Mouse (Mus musculus): ENCODE measurements at regions not wholly inside any gene's neighbourhood (a gene's known extent, or its start where the extent isn't known, plus 50 kb on each side); places are given as distances from the start of the nearest gene placed in this dataset.

DNA sequence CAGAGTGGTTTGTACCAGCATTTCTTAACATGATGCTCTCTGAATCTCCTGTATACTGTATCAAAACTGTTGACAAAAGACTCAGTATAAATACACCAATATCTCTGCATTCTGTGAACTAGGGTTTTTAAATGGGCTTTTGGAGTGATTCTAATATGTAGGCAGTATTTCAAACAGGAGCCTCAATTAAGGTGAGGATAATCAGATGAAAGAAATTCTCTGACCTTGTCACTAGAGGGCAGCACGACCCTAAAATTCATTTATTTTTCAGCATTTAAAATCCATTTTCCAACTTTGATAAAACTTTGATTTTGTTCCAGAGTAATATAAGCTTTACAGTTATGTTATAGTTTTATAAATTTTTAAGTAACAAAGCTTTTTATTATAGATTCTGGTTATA is 114.5 kb downstream of the Rfx6 start:
- peak; percentile 36 for TF ChIP-seq CTCF (IDR thresholded peaks at IDR 0.05)
- DNase-seq (ENCODE audit: low read depth, low spot score) = no peak
- H3K27me3 ChIP-seq = no peaks in the 10 kb centered on the region
- ChIA-PET POLR2A (no interaction called here), CTCF (interaction anchor here (0.7 to 1.9 kb wide), 11 partner anchors 10 to 390 kb away, joined by 3 to 6 read pairs (median 3); no protein-coding TSS in a partner anchor)
- in situ Hi-C loops (cut with MboI; ENCODE audit: low pct_unique_long_range_greater_than_20kb) = loop anchor here (25.0 kb wide), 1 partner anchor 595 kb away; the partner anchor contains the start of genes Gopc and Nepn
- ATAC-seq = no peak

DNA sequence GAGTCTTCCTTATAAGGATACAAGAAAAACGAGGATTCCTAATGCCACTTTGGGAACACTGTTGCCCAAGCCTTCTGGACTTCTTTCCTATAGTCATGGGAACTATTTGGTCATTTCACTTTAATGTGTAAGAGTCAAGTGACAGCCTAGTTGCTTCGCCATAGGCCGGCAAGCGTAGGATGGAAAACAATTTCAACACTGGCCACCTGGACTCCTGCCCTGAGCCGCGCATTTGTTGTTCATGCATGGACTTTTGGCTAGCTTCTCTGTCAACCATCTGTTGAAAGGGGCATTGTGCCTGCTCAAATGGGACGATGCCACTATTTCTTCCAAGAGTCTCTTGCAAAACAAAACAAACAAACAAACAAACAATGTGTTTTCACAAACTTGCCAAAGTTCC is 116.3 kb downstream of the Rfx6 start:
- ChIA-PET CTCF (interaction anchor here (1.9 kb wide), 1 partner anchor 283 kb away, joined by 6 read pairs; no protein-coding TSS in a partner anchor), POLR2A (no interaction called here)
- DNase-seq (ENCODE audit: low read depth, low spot score) = no peak
- in situ Hi-C loops (cut with MboI; ENCODE audit: low pct_unique_long_range_greater_than_20kb) = loop anchor here (25.0 kb wide), 1 partner anchor 593 kb away; the partner anchor contains the start of genes Gopc and Nepn
- H3K27me3 ChIP-seq = no peaks in the 10 kb centered on the region
- no peak for ATAC-seq
- TF ChIP-seq CTCF (IDR thresholded peaks at IDR 0.05) = no peak

GRCm38 (mm10) chr10:51816626-51817025 is 139.1 kb downstream of the Rfx6 start:
- no peak for TF ChIP-seq CTCF (IDR thresholded peaks at IDR 0.05)
- no peak for ATAC-seq
- ChIA-PET CTCF (no interaction called here), POLR2A (no interaction called here)
- DNase-seq (ENCODE audit: low read depth, low spot score) = no peak
- no peaks in the 10 kb centered on the region for H3K27me3 ChIP-seq
- in situ Hi-C loops (cut with MboI; ENCODE audit: low pct_unique_long_range_greater_than_20kb) = no loop called here

GRCm38 (mm10) chr10:51823900-51824299 is 146.3 kb downstream of the Rfx6 start:
- H3K27me3 ChIP-seq = no peaks in the 10 kb centered on the region
- CTCF ChIA-PET = no interaction called here
- in situ Hi-C loops (cut with MboI; ENCODE audit: low pct_unique_long_range_greater_than_20kb) = no loop called here
- no peak for TF ChIP-seq CTCF (IDR thresholded peaks at IDR 0.05)
- ATAC-seq (no peak), DNase-seq (ENCODE audit: low read depth, low spot score) (no peak)
- POLR2A ChIA-PET = no interaction called here

DNA sequence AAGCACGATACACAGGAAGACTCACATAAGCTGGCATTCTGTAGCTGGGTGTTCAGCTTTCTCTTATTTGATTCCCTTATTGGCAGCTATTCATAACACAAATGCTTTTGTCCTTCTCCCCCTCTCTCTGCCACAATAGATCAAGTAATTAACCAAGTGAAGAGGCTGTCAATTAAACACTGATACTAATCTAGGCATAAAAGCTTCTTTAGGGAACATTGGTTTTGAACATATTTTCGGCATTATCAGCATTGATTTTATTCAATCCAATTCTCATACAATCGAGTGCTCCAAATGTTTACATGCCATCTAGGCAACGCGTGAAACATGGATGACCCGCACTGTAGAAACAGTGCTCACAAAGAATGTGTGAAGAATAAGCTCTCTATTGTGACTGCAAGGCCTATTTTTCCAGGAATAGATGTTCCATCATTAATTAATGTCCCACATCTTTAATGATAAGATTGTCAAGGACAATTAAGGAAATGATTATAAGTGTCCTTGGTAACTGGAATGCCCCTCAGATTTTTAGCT is 148.9 kb downstream of the Rfx6 start:
- ATAC-seq (no peak), DNase-seq (ENCODE audit: low read depth, low spot score) (no peak)
- in situ Hi-C loops (cut with MboI; ENCODE audit: low pct_unique_long_range_greater_than_20kb) = no loop called here
- H3K27me3 ChIP-seq = no peaks in the 10 kb centered on the region
- no peak for TF ChIP-seq CTCF (IDR thresholded peaks at IDR 0.05)
- ChIA-PET POLR2A (no interaction called here), CTCF (interaction anchor here (0.9 to 2.1 kb wide), 6 partner anchors 10 to 34 kb away, joined by 3 to 7 read pairs (median 6); no protein-coding TSS in a partner anchor)

DNA sequence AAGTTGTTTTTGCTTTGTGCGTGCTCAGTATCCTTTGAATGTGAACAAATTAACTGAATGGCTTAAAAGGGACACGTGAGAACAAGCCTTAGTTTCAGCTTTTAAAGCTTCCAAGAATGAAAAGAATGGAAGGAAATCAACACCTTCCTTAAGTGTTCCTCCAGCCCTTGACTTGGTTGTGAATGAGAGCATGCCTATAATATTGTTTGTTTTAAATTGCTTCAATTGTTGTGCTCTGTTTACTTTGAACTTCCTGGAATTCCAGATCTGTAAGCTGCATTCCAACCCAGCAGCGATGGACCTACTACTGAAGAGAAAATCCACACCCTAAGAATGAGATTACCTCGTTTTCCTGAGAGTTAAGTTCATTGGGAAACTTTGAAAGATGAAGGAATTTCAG is 154.9 kb downstream of the Rfx6 start:
- no peak for TF ChIP-seq CTCF (IDR thresholded peaks at IDR 0.05)
- CTCF ChIA-PET = interaction anchor here (0.7 kb wide), 1 partner anchor 144 kb away, joined by 3 read pairs; no protein-coding TSS in a partner anchor
- DNase-seq (ENCODE audit: low read depth, low spot score) (no peak), ATAC-seq (no peak)
- POLR2A ChIA-PET = no interaction called here
- in situ Hi-C loops (cut with MboI; ENCODE audit: low pct_unique_long_range_greater_than_20kb) = no loop called here
- no peaks in the 10 kb centered on the region for H3K27me3 ChIP-seq

- in situ Hi-C loops (cut with MboI; ENCODE audit: low pct_unique_long_range_greater_than_20kb) = no loop called here
- no peak for TF ChIP-seq CTCF (IDR thresholded peaks at IDR 0.05)
- ChIA-PET CTCF (no interaction called here), POLR2A (no interaction called here)
- no peak for ATAC-seq
- DNase-seq (ENCODE audit: low read depth, low spot score) = no peak
- H3K27me3 ChIP-seq = peaks cover 9% of the 10 kb centered on the region
Observed at GRCm38 (mm10) chr10:51843099-51843498, 165.5 kb downstream of the Rfx6 start.

DNA sequence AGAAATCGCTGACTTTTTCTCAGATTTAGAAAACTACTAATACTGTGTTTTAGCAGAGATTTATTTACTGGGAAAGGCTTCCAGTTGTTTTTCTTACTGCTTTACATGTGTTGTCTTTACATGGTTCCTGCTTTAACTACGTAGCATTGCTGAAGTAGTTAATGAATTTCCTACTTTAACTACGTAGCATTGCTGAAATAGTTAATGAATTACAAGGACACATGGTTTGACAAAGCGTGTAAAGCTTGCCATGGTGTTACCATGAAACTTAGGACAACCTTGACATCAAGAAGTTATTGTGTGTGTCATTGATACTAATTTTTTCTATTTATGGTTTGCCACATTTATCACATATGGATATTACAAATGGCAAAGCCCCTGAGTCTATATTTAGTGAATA is 168.7 kb downstream of the Rfx6 start:
- CTCF ChIA-PET = no interaction called here
- ATAC-seq (no peak), DNase-seq (ENCODE audit: low read depth, low spot score) (no peak)
- H3K27me3 ChIP-seq = peaks cover 4% of the 10 kb centered on the region
- no peak for TF ChIP-seq CTCF (IDR thresholded peaks at IDR 0.05)
- POLR2A ChIA-PET = no interaction called here
- in situ Hi-C loops (cut with MboI; ENCODE audit: low pct_unique_long_range_greater_than_20kb) = no loop called here

DNA sequence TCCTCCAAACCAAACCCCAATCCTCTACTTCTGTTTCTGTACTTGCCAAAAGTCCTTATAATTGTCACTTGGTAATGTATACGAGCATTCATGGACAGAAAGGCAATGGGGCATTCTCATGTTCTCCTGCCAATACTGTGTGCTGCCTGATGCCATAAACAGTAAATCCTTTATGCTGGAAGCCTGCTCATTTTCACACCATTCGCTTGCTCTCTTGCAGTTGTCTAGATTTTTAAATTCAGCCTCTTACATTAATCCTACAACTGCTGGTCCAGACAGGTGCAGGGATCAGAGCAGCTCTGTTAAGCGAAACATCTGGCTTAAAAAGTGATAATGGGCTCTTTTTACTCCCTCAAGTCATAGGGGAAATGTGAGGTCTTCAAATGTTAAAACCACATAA is 152.9 kb upstream of the Vgll2 start:
- no peak for TF ChIP-seq CTCF (IDR thresholded peaks at IDR 0.05)

DNA sequence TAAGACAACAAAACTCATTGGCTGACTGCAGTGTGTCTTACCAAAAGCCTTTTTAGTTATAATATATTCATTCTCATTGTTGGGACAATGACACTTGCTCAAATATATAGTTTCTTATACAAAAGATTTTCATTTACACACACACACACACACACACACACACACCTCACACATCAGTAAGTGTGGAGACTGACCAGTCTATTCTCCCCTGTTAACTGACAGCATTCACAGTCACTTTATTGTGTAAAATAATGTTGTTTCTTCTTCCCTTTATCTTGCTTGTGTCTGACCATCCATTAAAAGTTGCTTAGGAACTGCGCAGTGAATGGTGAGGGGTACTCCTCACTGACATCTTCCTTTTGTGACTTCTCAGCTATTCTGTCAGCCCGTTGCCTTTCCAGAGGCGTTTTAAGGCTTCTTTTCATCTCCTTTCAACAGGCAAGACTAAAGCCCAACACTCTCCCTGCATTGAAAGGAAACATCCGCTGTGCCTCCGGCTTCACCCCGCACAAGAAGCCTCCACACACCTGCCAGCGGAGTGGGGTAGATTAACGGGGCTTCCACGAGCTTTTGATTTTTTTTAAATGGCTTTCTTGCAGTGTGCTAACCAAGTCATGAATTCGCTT is 111.1 kb upstream of the Vgll2 start:
- POLR2A ChIA-PET = no interaction called here
- CTCF ChIA-PET = no interaction called here

More for the DNA sequence above, 152.9 kb upstream of the Vgll2 start:
- DNase-seq (ENCODE audit: low read depth, low spot score) (no peak), ATAC-seq (no peak)
- in situ Hi-C loops (cut with MboI; ENCODE audit: low pct_unique_long_range_greater_than_20kb) = no loop called here
- ChIA-PET POLR2A (no interaction called here), CTCF (interaction anchor here (1.2 kb wide), 1 partner anchor 10 kb away, joined by 3 read pairs; no protein-coding TSS in a partner anchor)
- H3K27me3 ChIP-seq = no peaks in the 10 kb centered on the region

GRCm38 (mm10) chr10:51912096-51912495 is 110.2 kb upstream of the Vgll2 start:
- ChIA-PET POLR2A (no interaction called here), CTCF (no interaction called here)
- H3K27me3 ChIP-seq = no peaks in the 10 kb centered on the region
- DNase-seq (ENCODE audit: low read depth, low spot score) (no peak), ATAC-seq (no peak)
- in situ Hi-C loops (cut with MboI; ENCODE audit: low pct_unique_long_range_greater_than_20kb) = no loop called here
- TF ChIP-seq CTCF (IDR thresholded peaks at IDR 0.05) = no peak

More for the DNA sequence above, 111.1 kb upstream of the Vgll2 start:
- in situ Hi-C loops (cut with MboI; ENCODE audit: low pct_unique_long_range_greater_than_20kb) = no loop called here
- TF ChIP-seq CTCF (IDR thresholded peaks at IDR 0.05) = no peak
- DNase-seq (ENCODE audit: low read depth, low spot score) (no peak), ATAC-seq (no peak)
- H3K27me3 ChIP-seq = no peaks in the 10 kb centered on the region
